Mouse (Mus musculus): ENCODE measurements around the gene Emx1.
A peak's percentile ranks its signal among the peaks of the same experiment; 100 is the strongest.

The Emx1 gene

GRCm38 (mm10) chr6:85189361-85189760 lies 2.1 kb downstream of the Emx1 start:
- no peak for ATAC-seq (ENCODE audit: low TSS enrichment)

- ATAC-seq (ENCODE audit: low TSS enrichment) = no peak
These were observed 2.8 kb downstream of the Emx1 start for GRCm38 (mm10) chr6:85189911-85190591.

DNA sequence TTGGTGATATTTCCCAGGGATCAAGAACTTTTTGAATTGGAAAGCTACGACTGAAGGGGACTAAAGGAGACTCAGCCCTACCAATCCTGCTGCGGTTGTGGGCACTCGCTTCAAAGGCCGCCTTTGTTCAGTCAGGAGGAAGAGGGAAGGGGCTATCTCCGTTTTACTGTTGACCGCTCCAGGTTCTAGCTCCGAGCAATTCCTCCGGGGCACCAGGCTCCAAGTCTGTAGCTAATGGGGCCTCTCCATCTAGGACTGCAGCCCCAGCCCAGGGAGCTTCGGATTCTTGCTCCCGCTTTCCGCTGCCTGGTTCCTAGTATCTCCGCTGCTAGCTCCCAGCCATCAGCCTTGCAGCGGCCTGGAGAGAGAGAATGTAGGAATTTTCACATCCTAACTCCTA lies 3.4 kb downstream of the Emx1 start:
- no peak for ATAC-seq (ENCODE audit: low TSS enrichment)

GRCm38 (mm10) chr6:85191751-85192440 lies 4.7 kb downstream of the Emx1 start:
- ATAC-seq (ENCODE audit: low TSS enrichment) = no peak

GRCm38 (mm10) chr6:85193381-85194318 lies 6.4 kb downstream of the Emx1 start:
- peak; percentile 53 for ATAC-seq (ENCODE audit: low TSS enrichment)

DNA sequence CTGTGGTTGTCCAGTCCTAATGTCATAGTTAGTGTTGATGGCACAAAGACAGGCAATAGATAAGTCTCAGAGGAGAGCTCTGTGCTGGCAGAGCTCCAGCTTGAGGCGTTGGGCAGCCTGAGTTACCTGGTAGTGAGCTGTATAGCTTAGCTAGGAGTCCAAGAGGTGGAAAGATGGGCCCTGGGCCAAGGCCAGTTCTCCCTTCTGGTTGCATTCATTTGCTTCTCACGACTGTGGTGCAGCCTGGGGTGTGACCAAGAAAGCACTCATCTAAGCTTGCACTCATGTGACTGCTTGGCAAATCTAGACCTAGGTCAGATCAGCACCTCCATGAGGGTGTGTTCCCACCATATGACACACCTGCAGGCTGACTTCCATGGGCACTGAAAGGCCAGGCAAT lies 10.7 kb downstream of the Emx1 start:
- ATAC-seq (ENCODE audit: low TSS enrichment) = no peak

- peak; percentile 42; the same call in 1 of the 2 replicates for ATAC-seq (ENCODE audit: low TSS enrichment)
These were observed 19.1 kb downstream of the Emx1 start for GRCm38 (mm10) chr6:85206182-85206938.

GRCm38 (mm10) chr6:85206939-85207285 lies 19.7 kb downstream of the Emx1 start:
- ATAC-seq (ENCODE audit: low TSS enrichment) = peak; percentile 46

DNA sequence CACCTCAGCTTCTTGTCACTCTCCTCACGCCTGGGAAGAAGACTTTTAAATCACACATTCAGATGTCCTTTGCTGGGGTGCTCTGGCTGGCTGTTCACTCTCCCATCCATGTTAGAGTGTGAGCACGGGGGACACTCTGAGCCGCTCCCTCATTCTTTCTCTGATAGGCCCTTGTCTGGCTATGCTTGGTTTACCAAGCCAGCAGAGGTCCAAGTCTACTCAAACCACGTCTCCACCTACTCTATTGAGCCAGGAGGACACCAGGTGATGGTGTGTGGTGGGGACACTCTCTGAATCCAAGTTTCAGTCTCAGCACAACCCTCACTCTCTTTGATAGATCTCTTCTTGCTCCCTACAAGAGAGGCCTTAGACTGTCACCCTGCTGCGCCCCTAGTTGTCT lies 20.1 kb downstream of the Emx1 start:
- ATAC-seq (ENCODE audit: low TSS enrichment) = no peak

- no peak for ATAC-seq (ENCODE audit: low TSS enrichment)
These were observed 22.2 kb downstream of the Emx1 start for GRCm38 (mm10) chr6:85209226-85209967.

DNA sequence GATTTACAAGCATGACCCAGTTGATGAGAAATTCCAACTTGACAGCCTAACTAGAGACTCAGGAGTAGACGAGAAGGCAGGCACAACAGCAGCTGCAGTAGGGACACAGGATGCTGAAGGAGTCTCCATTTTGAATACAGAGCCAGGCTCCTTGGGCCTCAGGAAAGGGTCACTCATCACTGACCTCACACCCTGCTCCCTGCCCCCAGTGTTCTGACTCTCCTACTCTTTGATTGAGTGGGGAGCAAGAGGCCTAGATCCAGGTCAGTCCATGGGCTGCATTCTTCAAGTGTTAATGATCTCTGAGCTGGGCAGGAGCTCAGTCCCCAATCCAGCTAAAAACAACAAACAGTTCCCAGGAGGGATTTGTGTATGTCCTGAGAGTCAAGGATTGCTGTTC lies 23.4 kb downstream of the Emx1 start:
- ATAC-seq (ENCODE audit: low TSS enrichment) = no peak

DNA sequence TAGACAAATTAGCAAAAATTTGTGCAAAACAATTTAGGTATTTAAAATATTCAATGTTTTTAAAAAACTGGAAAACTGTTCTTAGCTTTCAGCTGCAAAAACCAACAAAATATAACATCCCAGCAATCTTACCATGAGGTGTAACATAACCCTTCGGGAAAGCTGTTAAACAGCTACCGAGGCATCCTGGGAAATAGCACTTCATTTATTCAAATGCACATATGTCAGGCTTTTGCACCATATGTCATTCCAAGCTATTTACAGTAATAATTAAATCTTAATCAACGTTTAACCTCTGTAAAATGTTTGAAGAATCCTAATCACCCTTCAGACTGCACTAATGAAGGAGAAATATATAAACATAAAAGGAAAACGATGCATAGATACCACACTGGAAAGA lies 31.0 kb downstream of the Emx1 start:
- no peak for ATAC-seq (ENCODE audit: low TSS enrichment)

DNA sequence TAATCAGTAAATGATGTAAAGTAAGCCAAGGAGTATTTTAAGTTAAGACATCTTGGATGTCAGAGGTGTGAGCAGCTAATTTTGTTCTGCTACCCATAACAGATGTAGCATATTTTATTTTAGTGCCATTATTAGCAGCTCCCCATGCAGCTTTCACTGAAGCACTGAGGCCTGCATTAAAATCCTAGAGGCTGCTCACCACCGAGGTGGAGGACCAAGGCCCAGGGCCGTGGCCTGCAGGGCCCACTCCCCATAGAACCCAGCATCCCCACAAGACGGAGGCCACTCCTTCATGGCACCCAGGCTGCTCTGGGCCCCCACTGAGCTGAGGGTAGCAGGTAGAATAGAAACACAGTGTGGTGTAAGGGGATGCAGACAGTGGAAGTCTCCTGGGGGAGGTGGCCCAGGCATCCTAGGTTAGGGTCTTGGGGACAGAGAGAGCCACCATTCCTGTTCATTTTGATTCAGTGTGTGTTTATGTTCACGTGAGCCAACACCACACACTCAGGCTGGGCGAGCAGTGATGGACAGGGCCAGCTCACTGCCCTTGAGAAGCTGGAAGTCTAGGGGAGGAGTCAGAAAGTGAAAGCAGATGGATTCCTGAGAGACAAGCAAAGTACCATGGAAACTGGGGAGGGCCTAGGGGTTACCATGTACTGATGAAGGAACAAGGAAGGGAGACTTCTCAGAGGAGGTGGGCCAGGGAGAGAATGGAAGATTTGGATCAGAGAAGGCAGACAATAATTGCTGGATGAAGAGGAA lies 31.6 kb downstream of the Emx1 start:
- peak; percentile 45 for ATAC-seq (ENCODE audit: low TSS enrichment)

GRCm38 (mm10) chr6:85219706-85220105 lies 32.5 kb downstream of the Emx1 start:
- peak; percentile 20 for ATAC-seq (ENCODE audit: low TSS enrichment)

GRCm38 (mm10) chr6:85220917-85221316 lies 33.7 kb downstream of the Emx1 start:
- no peak for ATAC-seq (ENCODE audit: low TSS enrichment)

DNA sequence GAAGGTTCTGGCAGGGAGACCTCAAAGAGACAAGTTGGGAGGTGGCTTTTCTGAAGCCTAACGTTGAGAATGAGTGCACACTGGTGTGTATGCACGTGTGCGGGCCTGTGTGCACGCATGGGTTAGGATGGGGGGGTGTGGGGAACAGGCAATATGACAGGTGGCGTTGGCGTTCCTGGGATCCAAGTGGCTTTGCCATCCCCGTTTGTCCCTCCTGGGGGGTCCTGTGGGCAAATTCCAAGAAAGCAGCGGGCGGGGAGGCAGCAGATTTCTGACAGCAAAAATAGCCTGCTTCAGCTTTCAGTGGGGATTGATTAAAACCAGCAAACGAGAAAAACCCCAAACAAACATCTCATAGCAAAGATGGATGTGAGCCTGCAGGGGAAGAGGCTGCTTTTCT lies 35.3 kb downstream of the Emx1 start:
- no peak for ATAC-seq (ENCODE audit: low TSS enrichment)

- ATAC-seq (ENCODE audit: low TSS enrichment) = no peak
These were observed 36.4 kb downstream of the Emx1 start for GRCm38 (mm10) chr6:85223498-85224150.

DNA sequence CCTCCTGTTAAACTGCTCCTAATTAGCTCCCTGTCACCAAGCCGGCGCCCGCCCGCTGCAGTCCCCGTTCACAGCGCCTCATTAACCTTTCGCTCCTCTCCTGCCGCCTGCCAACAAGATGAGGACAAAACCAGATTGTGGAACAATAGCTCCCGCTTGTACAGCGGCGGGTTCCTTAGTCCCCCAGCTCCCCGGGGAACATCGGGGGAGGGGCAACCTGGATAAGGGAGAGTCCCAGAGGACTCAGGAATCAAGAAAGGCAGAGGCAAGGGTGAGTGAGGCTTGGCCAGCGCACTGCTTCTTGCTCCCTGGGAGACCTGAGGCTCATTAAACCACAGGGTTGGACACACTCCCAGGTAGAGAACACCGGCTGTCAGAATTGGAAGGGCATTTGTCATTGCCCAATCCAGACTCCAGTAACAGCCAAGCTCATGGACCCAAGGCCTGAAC lies 37.2 kb downstream of the Emx1 start:
- no peak for ATAC-seq (ENCODE audit: low TSS enrichment)

GRCm38 (mm10) chr6:85226570-85226969 lies 39.3 kb downstream of the Emx1 start:
- ATAC-seq (ENCODE audit: low TSS enrichment) = no peak

DNA sequence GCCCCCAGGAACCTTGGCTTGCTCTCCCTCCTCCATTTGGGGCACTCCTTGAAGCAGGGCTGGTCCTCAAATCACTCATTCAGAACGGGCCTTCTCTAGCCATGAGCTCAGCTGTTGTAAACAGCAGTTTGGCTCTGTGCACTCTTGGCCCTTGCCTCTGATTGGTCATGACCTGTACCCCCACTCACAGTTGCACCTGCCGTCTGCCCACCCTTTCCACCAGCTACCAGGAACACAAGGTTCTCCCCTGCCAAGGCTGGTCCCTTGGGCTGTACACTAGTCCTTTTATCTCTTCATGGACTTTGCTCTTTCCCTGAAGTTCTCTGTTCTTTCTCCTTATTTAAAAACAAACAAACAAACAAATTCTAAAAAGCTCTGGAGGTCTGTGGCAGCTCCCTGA lies 40.3 kb downstream of the Emx1 start:
- no peak for ATAC-seq (ENCODE audit: low TSS enrichment)
